Mouse (Mus musculus): ENCODE measurements around the gene Lipt2. TPM values are rescaled to one million over a fixed set of nuclear protein-coding genes. Genes with fewer than 3 reads are reported as not detected.

The Lipt2 gene
- 1 to 10 TPM; 4.1 to 4.2 TPM for total RNA-seq (2021)
- long read RNA-seq, experiment 1, partial matches to known transcripts = 0 of 5 reads
- long read RNA-seq, experiment 1, other reads (novel, unspliced or antisense) = 1 of 5 reads
- long read RNA-seq, experiment 2, transcript Lipt2-201 (2 exons, 1,663 nt) = major isoform, 5 of 5 reads
- long read RNA-seq, experiment 2, partial matches to known transcripts = 0 of 5 reads
- long read RNA-seq, experiment 2, other reads (novel, unspliced or antisense) = 0 of 5 reads

GRCm38 (mm10) chr7:100159105-100159841 is at the start of gene Lipt2:
Gene Lipt2, plus strand, starts transcription at chr7:100159277.
- DNase-seq = peak; percentile 96

GRCm38 (mm10) chr7:100111506-100111905 is 47.6 kb upstream of the Lipt2 start:
- no peak for DNase-seq

- DNase-seq = no peak
Measured at GRCm38 (mm10) chr7:100113821-100114220, 45.3 kb upstream of the Lipt2 start.

- DNase-seq = no peak
Measured at GRCm38 (mm10) chr7:100114279-100114678, 44.8 kb upstream of the Lipt2 start.

GRCm38 (mm10) chr7:100120791-100121261 is 38.3 kb upstream of the Lipt2 start:
- no peak for DNase-seq

GRCm38 (mm10) chr7:100121376-100121789 is 37.7 kb upstream of the Lipt2 start, which contains the start of gene Pold3:
Gene Pold3, minus strand, starts transcription at chr7:100121565.
- DNase-seq = peak; percentile 97

- DNase-seq = no peak
Measured at GRCm38 (mm10) chr7:100123486-100123885, 35.6 kb upstream of the Lipt2 start.

- DNase-seq = no peak
Measured at GRCm38 (mm10) chr7:100124211-100124610, 34.9 kb upstream of the Lipt2 start.

- DNase-seq = no peak
Measured at GRCm38 (mm10) chr7:100125166-100125565, 33.9 kb upstream of the Lipt2 start.

GRCm38 (mm10) chr7:100126514-100126913 is 32.6 kb upstream of the Lipt2 start:
- no peak for DNase-seq

- no peak for DNase-seq
Measured at GRCm38 (mm10) chr7:100128262-100129041, 30.6 kb upstream of the Lipt2 start.

GRCm38 (mm10) chr7:100130592-100130991 is 28.5 kb upstream of the Lipt2 start:
- no peak for DNase-seq

- DNase-seq = no peak
Measured at GRCm38 (mm10) chr7:100132379-100132778, 26.7 kb upstream of the Lipt2 start.

GRCm38 (mm10) chr7:100137038-100137437 is 22.0 kb upstream of the Lipt2 start:
- no peak for DNase-seq

GRCm38 (mm10) chr7:100138075-100138474 is 21.0 kb upstream of the Lipt2 start:
- no peak for DNase-seq

GRCm38 (mm10) chr7:100140591-100140990 is 18.5 kb upstream of the Lipt2 start:
- no peak for DNase-seq

- DNase-seq = no peak
Measured at GRCm38 (mm10) chr7:100148586-100148985, 10.5 kb upstream of the Lipt2 start.

- no peak for DNase-seq
Measured at GRCm38 (mm10) chr7:100150086-100150485, 9.0 kb upstream of the Lipt2 start.

GRCm38 (mm10) chr7:100150626-100151025 is 8.5 kb upstream of the Lipt2 start:
- no peak for DNase-seq

GRCm38 (mm10) chr7:100157669-100158068 is 1.4 kb upstream of the Lipt2 start:
- no peak for DNase-seq

- no peak for DNase-seq
Measured at GRCm38 (mm10) chr7:100160006-100160405, 929 bp downstream of the Lipt2 start.

GRCm38 (mm10) chr7:100163506-100163905 is 4.4 kb downstream of the Lipt2 start:
- no peak for DNase-seq

GRCm38 (mm10) chr7:100168654-100169053 is 9.6 kb downstream of the Lipt2 start:
- DNase-seq = no peak
